Mouse (Mus musculus) liver, embryonic 13.5 days (tissue): ENCODE measurements around the gene Cd248. TPM values are rescaled to one million over a fixed set of nuclear protein-coding genes. Genes with fewer than 3 reads are reported as not detected.
A peak's percentile ranks its signal among the peaks of the same experiment; 100 is the strongest.

Experiments
- ATAC-seq: fragments of 200-750 bp; cut with Nextera tagmentation; 2 replicates; pipeline ENCODE4 v1.8.0; 2017; ENCODE audit warnings: low read depth, mild to moderate bottlenecking, moderate number of reproducible peaks, moderate library complexity
- DNase-seq: peaks from one replicate; pipeline ENCODE4 v3.0.0; 2022
- H3K27ac ChIP-seq: fragments of 300-500 bp; sonication (generic); 2 replicates; pipeline ENCODE4 v1.5.1; 2015; ENCODE audit warnings: moderate library complexity, mild to moderate bottlenecking, inconsistent platforms
- H3K27me3 ChIP-seq: fragments of 300-500 bp; sonication (generic); 2 replicates; pipeline ENCODE4 v1.6.1; 2015; ENCODE audit warnings: mild to moderate bottlenecking, inconsistent platforms
- H3K36me3 ChIP-seq: fragments of 300-500 bp; sonication (generic); 2 replicates; pipeline ENCODE4 v1.6.1; 2015; ENCODE audit warnings: mild to moderate bottlenecking, inconsistent platforms
- H3K4me1 ChIP-seq: fragments of 300-500 bp; sonication (generic); replicated peaks from 2 replicates; pipeline ENCODE4 v1.6.1; 2015; ENCODE audit warnings: inconsistent platforms
- H3K4me2 ChIP-seq: fragments of 300-500 bp; sonication (generic); 2 replicates; pipeline ENCODE4 v1.6.1; 2015; ENCODE audit warnings: inconsistent platforms, mild to moderate bottlenecking, moderate library complexity
- H3K4me3 ChIP-seq: fragments of 300-500 bp; sonication (generic); replicated peaks from 2 replicates; pipeline ENCODE4 v1.5.1; 2015; ENCODE audit warnings: mild to moderate bottlenecking, inconsistent platforms
- H3K9ac ChIP-seq: fragments of 300-500 bp; sonication (generic); 2 replicates; pipeline ENCODE4 v1.6.1; 2015; ENCODE audit warnings: mild to moderate bottlenecking, inconsistent platforms
- H3K9me3 ChIP-seq: fragments of 300-500 bp; sonication (generic); replicated peaks from 2 replicates; pipeline ENCODE4 v1.6.1; 2016; ENCODE audit warnings: inconsistent platforms
- WGBS: fragments of 180-500 bp; shearing (Covaris S2); methylation state at CpG from one replicate; pipeline ENCODE4 v1.1.7; 2015; ENCODE audit not compliant: insufficient replicate concordance; 5-methylcytosine and 5-hydroxymethylcytosine counted together
- polyA plus RNA-seq: library from polyadenylated mRNA; unstranded; fragments of >200 nt; fragmentation: Nextera tagmentation; extraction: Ambion mirVana; gene quantifications from 2 replicates; pipeline ENCODE4 v1.2.1, GENCODE M21; 2015

The Cd248 gene
- 3.1 and 3.7 TPM in 2 replicates for polyA plus RNA-seq

DNA sequence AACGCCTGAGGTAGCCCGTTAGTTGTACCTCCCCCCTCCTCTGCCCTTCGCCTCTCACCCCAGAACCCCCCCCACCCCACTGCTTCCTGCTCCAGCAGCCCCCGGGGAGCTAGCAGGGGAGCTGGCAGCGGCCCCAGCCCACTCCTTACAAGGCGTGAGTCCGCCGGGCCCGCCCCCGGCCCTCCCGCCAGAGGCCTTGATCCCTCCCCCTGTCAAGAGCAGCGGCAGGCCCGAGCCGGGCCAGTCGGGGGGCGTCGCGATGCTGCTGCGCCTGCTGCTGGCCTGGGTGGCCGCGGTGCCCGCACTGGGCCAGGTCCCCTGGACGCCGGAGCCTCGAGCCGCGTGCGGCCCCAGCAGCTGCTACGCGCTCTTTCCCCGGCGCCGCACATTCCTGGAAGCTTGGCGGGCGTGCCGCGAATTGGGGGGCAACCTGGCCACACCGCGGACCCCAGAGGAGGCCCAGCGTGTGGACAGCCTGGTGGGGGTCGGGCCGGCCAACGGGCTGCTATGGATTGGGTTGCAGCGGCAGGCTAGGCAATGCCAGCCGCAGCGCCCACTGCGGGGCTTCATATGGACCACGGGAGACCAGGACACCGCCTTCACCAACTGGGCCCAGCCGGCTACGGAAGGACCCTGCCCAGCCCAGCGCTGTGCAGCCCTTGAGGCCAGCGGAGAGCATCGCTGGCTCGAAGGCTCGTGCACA, at the start of gene Cd248:
Gene Cd248, plus strand, starts transcription at position 212 of the 703 bp plus-strand sequence.
- H3K36me3 ChIP-seq, result no peaks in the 10 kb centered on the region
- H3K9ac ChIP-seq, result peak within 1 kb of the TSS; percentile 74
- 2% methylated on average over 56 of the region's 56 CpGs for WGBS
- peaks cover 71% of the 10 kb centered on the region for H3K4me1 ChIP-seq
- H3K27ac ChIP-seq, result peak within 1 kb of the TSS; percentile 87
- no peaks in the 10 kb centered on the region for H3K9me3 ChIP-seq
- peak within 1 kb of the TSS; percentile 57 for H3K4me3 ChIP-seq
- ATAC-seq (peak; percentile 28; the same call in 1 of the 2 replicates), DNase-seq (no peak)
- peak within 1 kb of the TSS; percentile 85 for H3K4me2 ChIP-seq
- H3K27me3 ChIP-seq, result peaks cover 50% of the 10 kb centered on the region

GRCm38 (mm10) chr19:5018191-5018590, 49.7 kb upstream of the Cd248 start:
- H3K4me2 ChIP-seq, result no peak overlapping the region
- no peaks in the 10 kb centered on the region for H3K36me3 ChIP-seq
- peaks cover 10% of the 10 kb centered on the region for H3K4me1 ChIP-seq
- no peak for ATAC-seq
- no peak overlapping the region for H3K9ac ChIP-seq
- no peak for DNase-seq
- no peaks in the 10 kb centered on the region for H3K9me3 ChIP-seq
- no peaks in the 10 kb centered on the region for H3K27me3 ChIP-seq
- no peak overlapping the region for H3K27ac ChIP-seq
- WGBS, result 67% methylated on average over 3 of the region's 3 CpGs
- no peak overlapping the region for H3K4me3 ChIP-seq

DNA sequence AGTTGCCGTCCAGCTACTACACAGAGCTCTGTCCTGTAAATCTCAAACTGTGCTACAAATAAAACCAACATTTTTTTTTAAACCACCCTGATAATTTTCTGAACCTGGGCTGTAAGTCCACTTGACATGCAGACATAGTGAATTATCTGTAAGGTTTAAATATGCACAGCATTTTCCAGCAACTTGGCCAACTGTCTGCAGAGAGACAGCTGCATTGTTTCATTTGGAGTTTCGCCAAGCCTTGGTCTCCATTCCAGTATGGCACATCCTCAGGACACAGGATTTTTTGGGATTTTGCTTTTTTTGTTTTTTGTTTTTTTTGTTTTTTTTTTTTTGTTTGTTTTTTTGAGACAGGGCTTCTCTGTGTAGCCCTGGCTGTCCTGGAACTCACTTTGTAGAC, 46.5 kb upstream of the Cd248 start:
- Histone ChIP-seq H3K4me3 (no peak overlapping the region), H3K9ac (no peak overlapping the region), H3K36me3 (no peaks in the 10 kb centered on the region), H3K27ac (no peak overlapping the region), H3K9me3 (no peaks in the 10 kb centered on the region), H3K4me2 (no peak overlapping the region), H3K27me3 (no peaks in the 10 kb centered on the region), H3K4me1 (peaks cover 22% of the 10 kb centered on the region)
- ATAC-seq (no peak), DNase-seq (no peak)
- WGBS, result 73% methylated on average over 2 of the region's 2 CpGs

DNA sequence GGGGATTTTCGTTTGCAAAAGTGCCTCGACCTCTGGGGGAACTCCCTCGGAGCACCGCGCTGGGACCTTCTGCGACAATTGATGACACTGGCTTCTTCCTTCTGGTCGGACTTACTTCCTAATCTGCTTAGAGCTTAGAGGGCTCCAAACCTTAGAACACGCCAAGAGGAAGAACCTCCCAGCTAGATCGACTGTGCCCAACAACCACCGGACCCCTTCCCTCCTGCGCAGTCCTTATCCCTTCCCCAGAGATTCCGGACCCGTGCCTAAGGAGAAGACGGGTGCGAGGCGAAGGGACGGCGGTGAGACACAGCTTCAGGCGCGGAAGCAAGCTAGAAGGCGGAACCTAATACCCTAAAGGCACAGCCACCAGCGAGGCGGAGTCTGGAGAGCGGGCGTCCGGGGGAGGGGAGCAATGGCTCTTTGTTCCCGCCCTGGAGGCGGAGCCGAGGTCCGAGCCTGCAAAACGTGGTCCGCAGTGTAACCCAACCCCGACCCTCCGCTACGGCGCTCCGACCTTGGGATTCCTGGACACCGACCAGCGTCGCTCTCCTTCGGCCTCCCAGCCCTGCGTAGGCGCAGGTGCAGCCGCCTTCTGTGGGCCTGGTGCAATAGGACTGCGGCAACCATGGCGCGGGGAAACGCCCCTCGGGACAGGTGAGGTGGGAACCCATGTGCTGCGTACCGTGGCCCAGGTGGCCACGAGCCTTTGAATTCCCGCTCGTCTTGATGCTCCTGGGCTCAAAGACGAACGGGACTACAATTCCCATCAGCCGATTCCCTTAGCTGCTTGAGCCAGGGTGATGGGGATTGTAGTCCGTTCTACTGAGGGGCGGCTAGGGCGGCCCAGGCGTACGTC, 44.0 kb upstream of the Cd248 start, which contains the start of gene Slc29a2:
Gene Slc29a2, plus strand, starts transcription at position 240 of the 859 bp plus-strand sequence.
- H3K27me3 ChIP-seq, result no peaks in the 10 kb centered on the region
- H3K4me1 ChIP-seq, result peaks cover 18% of the 10 kb centered on the region
- peak within 1 kb of the TSS; percentile 78 for H3K9ac ChIP-seq
- peak; percentile 89 for ATAC-seq
- H3K9me3 ChIP-seq, result no peaks in the 10 kb centered on the region
- peak within 1 kb of the TSS; percentile 75 for H3K27ac ChIP-seq
- peak; percentile 84 for DNase-seq
- H3K4me3 ChIP-seq, result peak within 1 kb of the TSS; percentile 72
- 0 out of 2 replicates have a peak, but pooled peaks cover 14% of the 10 kb centered on the region for H3K36me3 ChIP-seq
- H3K4me2 ChIP-seq, result peak within 1 kb of the TSS; percentile 96
- under 1% methylated on average over 62 of the region's 62 CpGs for WGBS

GRCm38 (mm10) chr19:5026111-5026510, 41.8 kb upstream of the Cd248 start:
- Histone ChIP-seq H3K4me3 (no peak overlapping the region), H3K27ac (no peak overlapping the region), H3K4me2 (no peak overlapping the region), H3K27me3 (no peaks in the 10 kb centered on the region), H3K4me1 (peaks cover 18% of the 10 kb centered on the region), H3K36me3 (peaks cover 29% of the 10 kb centered on the region; the same call in 1 of the 2 replicates), H3K9ac (no peak overlapping the region), H3K9me3 (no peaks in the 10 kb centered on the region)
- WGBS, result 79% methylated on average over 8 of the region's 8 CpGs
- ATAC-seq (no peak), DNase-seq (no peak)

DNA sequence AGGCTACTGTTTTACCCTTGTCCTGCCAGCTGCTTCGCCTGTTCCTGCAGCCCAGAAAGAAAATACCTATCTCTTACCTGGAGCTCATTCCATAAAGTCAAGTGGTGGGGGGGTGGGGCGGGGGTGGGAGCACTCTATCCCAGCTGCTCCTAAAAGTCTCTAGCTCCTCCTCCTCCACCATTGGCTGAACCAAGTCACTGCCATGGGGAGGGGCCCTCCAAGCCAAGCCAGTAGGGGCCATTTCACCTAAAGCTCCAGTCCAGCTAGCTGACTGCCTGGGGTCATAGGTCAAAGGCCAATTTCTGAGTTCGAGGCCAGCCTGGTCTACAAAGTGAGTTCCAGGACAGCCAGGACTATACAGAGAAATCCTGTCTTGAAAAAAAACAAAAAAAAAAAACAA, 35.2 kb upstream of the Cd248 start:
- Histone ChIP-seq H3K36me3 (peaks cover 24% of the 10 kb centered on the region), H3K9ac (no peak overlapping the region), H3K9me3 (no peaks in the 10 kb centered on the region), H3K27me3 (no peaks in the 10 kb centered on the region), H3K4me3 (no peak overlapping the region), H3K4me2 (no peak overlapping the region), H3K27ac (no peak overlapping the region), H3K4me1 (peaks cover 3% of the 10 kb centered on the region)
- ATAC-seq, result no peak
- 60% methylated on average over 3 of the region's 3 CpGs for WGBS
- DNase-seq, result no peak

GRCm38 (mm10) chr19:5036577-5036976, 31.3 kb upstream of the Cd248 start:
- peaks cover 32% of the 10 kb centered on the region for H3K4me1 ChIP-seq
- no peak for ATAC-seq
- no peak overlapping the region for H3K27ac ChIP-seq
- H3K4me2 ChIP-seq, result no peak overlapping the region
- no peak for DNase-seq
- 67% methylated on average over 4 of the region's 4 CpGs for WGBS
- H3K9ac ChIP-seq, result no peak overlapping the region
- no peaks in the 10 kb centered on the region for H3K9me3 ChIP-seq
- no peak overlapping the region for H3K4me3 ChIP-seq
- H3K27me3 ChIP-seq, result no peaks in the 10 kb centered on the region
- peaks cover 1% of the 10 kb centered on the region; the same call in 1 of the 2 replicates for H3K36me3 ChIP-seq

GRCm38 (mm10) chr19:5037678-5038571, 30.0 kb upstream of the Cd248 start:
- DNase-seq (peak; percentile 70), ATAC-seq (peak; percentile 32; the same call in 1 of the 2 replicates)
- Histone ChIP-seq H3K9ac (peak overlapping the region; percentile 80), H3K27me3 (no peaks in the 10 kb centered on the region), H3K9me3 (no peaks in the 10 kb centered on the region), H3K4me2 (peak overlapping the region; percentile 95), H3K36me3 (0 out of 2 replicates have a peak, but pooled peaks cover 4% of the 10 kb centered on the region), H3K4me3 (peak overlapping the region; percentile 75), H3K27ac (peak overlapping the region; percentile 62; the same call in 1 of the 2 replicates), H3K4me1 (peaks cover 45% of the 10 kb centered on the region)
- WGBS, result 5% methylated on average over 32 of the region's 32 CpGs

GRCm38 (mm10) chr19:5038709-5039156, 29.1 kb upstream of the Cd248 start, which contains the start of the genes B4gat1 and AC124502.3:
Gene B4gat1 (plus strand): TSS chr19:5038826.
Gene AC124502.3 (plus strand): TSS chr19:5038891.
- WGBS, result under 1% methylated on average over 40 of the region's 44 CpGs
- peak within 1 kb of the TSS; percentile 62; the same call in 1 of the 2 replicates for H3K27ac ChIP-seq
- no peaks in the 10 kb centered on the region for H3K27me3 ChIP-seq
- H3K36me3 ChIP-seq, result peaks cover 6% of the 10 kb centered on the region; the same call in 1 of the 2 replicates
- H3K9me3 ChIP-seq, result no peaks in the 10 kb centered on the region
- H3K4me3 ChIP-seq, result peak within 1 kb of the TSS; percentile 75
- peak; percentile 75 for ATAC-seq
- peak; percentile 75 for DNase-seq
- peak within 1 kb of the TSS; percentile 80 for H3K9ac ChIP-seq
- H3K4me1 ChIP-seq, result peaks cover 45% of the 10 kb centered on the region
- peak within 1 kb of the TSS; percentile 95 for H3K4me2 ChIP-seq

- Histone ChIP-seq H3K4me1 (peaks cover 45% of the 10 kb centered on the region), H3K4me3 (peak overlapping the region; percentile 75), H3K27me3 (no peaks in the 10 kb centered on the region), H3K36me3 (peaks cover 9% of the 10 kb centered on the region; the same call in 1 of the 2 replicates), H3K9ac (peak overlapping the region; percentile 80), H3K27ac (no peak overlapping the region; the same call in 1 of the 2 replicates), H3K9me3 (no peaks in the 10 kb centered on the region), H3K4me2 (peak overlapping the region; percentile 95)
- 25% methylated on average over 41 of the region's 41 CpGs for WGBS
- ATAC-seq (no peak), DNase-seq (no peak)
Observed at GRCm38 (mm10) chr19:5039301-5040114, 28.4 kb upstream of the Cd248 start.
